Mouse (Mus musculus) embryonic facial prominence, embryonic 15.5 days (tissue): Measurements from ENCODE around the gene Slc6a5. TPM values are rescaled to one million over a fixed set of nuclear protein-coding genes. Genes with fewer than 3 reads are reported as not detected.

Source experiments
- ATAC-seq: fragments of 200-750 bp; cut with Nextera tagmentation; 2 replicates; pipeline ENCODE4 v1.8.0; 2017; ENCODE audit warnings: low read depth, moderate TSS enrichment; ENCODE audit not compliant: insufficient number of reproducible peaks, low FRiP score, low TSS enrichment
- H3K27ac ChIP-seq: fragments of 300-500 bp; sonication (generic); replicated peaks from 2 replicates; pipeline ENCODE4 v1.5.1; 2015; ENCODE audit warnings: mild to moderate bottlenecking, inconsistent platforms
- H3K27me3 ChIP-seq: fragments of 300-500 bp; sonication (generic); 2 replicates; pipeline ENCODE4 v1.6.1; 2015; ENCODE audit warnings: inconsistent platforms
- H3K36me3 ChIP-seq: fragments of 300-500 bp; sonication (generic); 2 replicates; pipeline ENCODE4 v1.6.1; 2015; ENCODE audit warnings: mild to moderate bottlenecking, inconsistent platforms
- H3K4me1 ChIP-seq: fragments of 300-500 bp; sonication (generic); 2 replicates; pipeline ENCODE4 v1.6.1; 2015; ENCODE audit warnings: inconsistent platforms
- H3K4me2 ChIP-seq: fragments of 300-500 bp; sonication (generic); replicated peaks from 2 replicates; pipeline ENCODE4 v1.6.1; 2015; ENCODE audit warnings: mild to moderate bottlenecking, inconsistent platforms
- H3K4me3 ChIP-seq: fragments of 300-500 bp; sonication (generic); replicated peaks from 2 replicates; pipeline ENCODE4 v1.5.1; 2015; ENCODE audit warnings: mild to moderate bottlenecking, inconsistent platforms
- H3K9ac ChIP-seq: fragments of 300-500 bp; sonication (generic); 2 replicates; pipeline ENCODE4 v1.6.1; 2015; ENCODE audit warnings: inconsistent platforms
- H3K9me3 ChIP-seq: fragments of 300-500 bp; sonication (generic); replicated peaks from 2 replicates; pipeline ENCODE4 v1.6.1; 2016; ENCODE audit warnings: inconsistent platforms
- WGBS: fragments of 180-500 bp; shearing (Covaris S2); methylation state at CpG from one replicate; pipeline ENCODE4 v1.1.7; 2015; 5-methylcytosine and 5-hydroxymethylcytosine counted together
- polyA plus RNA-seq: library from polyadenylated mRNA; unstranded; fragments of >200 nt; fragmentation: Nextera tagmentation; extraction: Ambion mirVana; gene quantifications from 2 replicates; pipeline ENCODE4 v1.2.1, GENCODE M21; 2015

The Slc6a5 gene
- polyA plus RNA-seq, result not detected in 2 replicates

- no peak for ATAC-seq
- H3K4me3 ChIP-seq, result no peak within 1 kb of the TSS
- H3K27me3 ChIP-seq, result peaks cover 99% of the 10 kb centered on the region
- H3K4me1 ChIP-seq, result peaks cover 7% of the 10 kb centered on the region; the same call in 1 of the 2 replicates
- H3K27ac ChIP-seq, result no peak within 1 kb of the TSS
- no peak within 1 kb of the TSS for H3K4me2 ChIP-seq
- H3K9ac ChIP-seq, result no peak within 1 kb of the TSS
- 1% methylated on average over 15 of the region's 15 CpGs for WGBS
- H3K9me3 ChIP-seq, result no peaks in the 10 kb centered on the region
- no peaks in the 10 kb centered on the region for H3K36me3 ChIP-seq
These were observed at the start of gene Slc6a5 for GRCm38 (mm10) chr7:49909850-49910249. TSS of gene Slc6a5 (plus strand) at chr7:49910146.

- Histone ChIP-seq H3K27ac (no peak overlapping the region), H3K9ac (no peak overlapping the region), H3K4me1 (no peaks in the 10 kb centered on the region), H3K4me3 (no peak overlapping the region), H3K36me3 (peaks cover 17% of the 10 kb centered on the region; the same call in 1 of the 2 replicates), H3K4me2 (no peak overlapping the region), H3K9me3 (no peaks in the 10 kb centered on the region), H3K27me3 (no peaks in the 10 kb centered on the region)
- 78% methylated on average over 2 of the region's 2 CpGs for WGBS
- ATAC-seq, result no peak
These were observed 48.8 kb upstream of the Slc6a5 start for GRCm38 (mm10) chr7:49861196-49861595.

GRCm38 (mm10) chr7:49863753-49864152 lies 46.2 kb upstream of the Slc6a5 start:
- Histone ChIP-seq H3K36me3 (0 out of 2 replicates have a peak, but pooled peaks cover 6% of the 10 kb centered on the region), H3K4me1 (no peaks in the 10 kb centered on the region), H3K4me2 (no peak overlapping the region), H3K4me3 (no peak overlapping the region), H3K9ac (no peak overlapping the region), H3K27ac (no peak overlapping the region), H3K27me3 (no peaks in the 10 kb centered on the region), H3K9me3 (no peaks in the 10 kb centered on the region)
- WGBS, result 65% methylated on average over 3 of the region's 3 CpGs
- ATAC-seq, result no peak

- no peak for ATAC-seq
- Histone ChIP-seq H3K9me3 (no peaks in the 10 kb centered on the region), H3K9ac (no peak overlapping the region), H3K4me2 (no peak overlapping the region), H3K4me3 (no peak overlapping the region), H3K36me3 (no peaks in the 10 kb centered on the region), H3K27me3 (no peaks in the 10 kb centered on the region), H3K4me1 (no peaks in the 10 kb centered on the region), H3K27ac (no peak overlapping the region)
- WGBS, result 70% methylated on average over 5 of the region's 5 CpGs
These were observed 40.3 kb upstream of the Slc6a5 start for GRCm38 (mm10) chr7:49869656-49870055.

GRCm38 (mm10) chr7:49870276-49870675 lies 39.7 kb upstream of the Slc6a5 start:
- Histone ChIP-seq H3K4me3 (no peak overlapping the region), H3K36me3 (no peaks in the 10 kb centered on the region), H3K4me2 (no peak overlapping the region), H3K4me1 (no peaks in the 10 kb centered on the region), H3K9ac (no peak overlapping the region), H3K27ac (no peak overlapping the region), H3K27me3 (no peaks in the 10 kb centered on the region), H3K9me3 (no peaks in the 10 kb centered on the region)
- 69% methylated on average over 3 of the region's 3 CpGs for WGBS
- ATAC-seq, result no peak

- Histone ChIP-seq H3K4me2 (no peak overlapping the region), H3K4me3 (no peak overlapping the region), H3K9ac (no peak overlapping the region), H3K9me3 (no peaks in the 10 kb centered on the region), H3K27me3 (no peaks in the 10 kb centered on the region), H3K36me3 (no peaks in the 10 kb centered on the region), H3K4me1 (no peaks in the 10 kb centered on the region), H3K27ac (no peak overlapping the region)
- 76% methylated on average over 5 of the region's 5 CpGs for WGBS
- no peak for ATAC-seq
These were observed 32.6 kb upstream of the Slc6a5 start for GRCm38 (mm10) chr7:49877307-49877706.

GRCm38 (mm10) chr7:49879051-49879450 lies 30.9 kb upstream of the Slc6a5 start:
- no peak overlapping the region for H3K4me2 ChIP-seq

GRCm38 (mm10) chr7:49879998-49880707 lies 29.8 kb upstream of the Slc6a5 start:
- Histone ChIP-seq H3K9ac (no peak overlapping the region), H3K4me3 (no peak overlapping the region), H3K9me3 (no peaks in the 10 kb centered on the region), H3K36me3 (no peaks in the 10 kb centered on the region), H3K27ac (no peak overlapping the region), H3K27me3 (no peaks in the 10 kb centered on the region), H3K4me2 (no peak overlapping the region), H3K4me1 (peaks cover 5% of the 10 kb centered on the region; the same call in 1 of the 2 replicates)
- no peak for ATAC-seq
- 75% methylated on average over 8 of the region's 8 CpGs for WGBS

More at GRCm38 (mm10) chr7:49879051-49879450, 30.9 kb upstream of the Slc6a5 start:
- Histone ChIP-seq H3K4me3 (no peak overlapping the region), H3K9me3 (no peaks in the 10 kb centered on the region), H3K36me3 (no peaks in the 10 kb centered on the region), H3K9ac (no peak overlapping the region), H3K27ac (no peak overlapping the region), H3K27me3 (no peaks in the 10 kb centered on the region), H3K4me1 (peaks cover 5% of the 10 kb centered on the region; the same call in 1 of the 2 replicates)
- 71% methylated on average over 13 of the region's 13 CpGs for WGBS
- ATAC-seq, result no peak

- H3K4me2 ChIP-seq, result no peak overlapping the region
- no peaks in the 10 kb centered on the region for H3K27me3 ChIP-seq
- peaks cover 5% of the 10 kb centered on the region; the same call in 1 of the 2 replicates for H3K4me1 ChIP-seq
- H3K9ac ChIP-seq, result no peak overlapping the region
- no peak overlapping the region for H3K27ac ChIP-seq
- H3K4me3 ChIP-seq, result no peak overlapping the region
- ATAC-seq, result no peak
- WGBS, result 8% methylated on average over 4 of the region's 4 CpGs
- H3K9me3 ChIP-seq, result no peaks in the 10 kb centered on the region
- H3K36me3 ChIP-seq, result no peaks in the 10 kb centered on the region
These were observed 27.7 kb upstream of the Slc6a5 start for GRCm38 (mm10) chr7:49882288-49882687.

- no peaks in the 10 kb centered on the region for H3K27me3 ChIP-seq
- no peaks in the 10 kb centered on the region for H3K9me3 ChIP-seq
- no peak overlapping the region for H3K9ac ChIP-seq
- H3K27ac ChIP-seq, result no peak overlapping the region
- no peak overlapping the region for H3K4me2 ChIP-seq
- H3K36me3 ChIP-seq, result no peaks in the 10 kb centered on the region
- no peak for ATAC-seq
- WGBS, result 17% methylated on average over 16 of the region's 16 CpGs
- no peak overlapping the region for H3K4me3 ChIP-seq
- peaks cover 5% of the 10 kb centered on the region; the same call in 1 of the 2 replicates for H3K4me1 ChIP-seq
These were observed 27.1 kb upstream of the Slc6a5 start for GRCm38 (mm10) chr7:49882694-49883389.

- no peak overlapping the region for H3K4me3 ChIP-seq
- WGBS, result 66% methylated on average over 2 of the region's 2 CpGs
- H3K9ac ChIP-seq, result no peak overlapping the region
- no peaks in the 10 kb centered on the region for H3K27me3 ChIP-seq
- H3K36me3 ChIP-seq, result no peaks in the 10 kb centered on the region
- no peak for ATAC-seq
- H3K9me3 ChIP-seq, result no peaks in the 10 kb centered on the region
- no peak overlapping the region for H3K27ac ChIP-seq
- H3K4me1 ChIP-seq, result peaks cover 2% of the 10 kb centered on the region; the same call in 1 of the 2 replicates
- no peak overlapping the region for H3K4me2 ChIP-seq
These were observed 22.1 kb upstream of the Slc6a5 start for GRCm38 (mm10) chr7:49887776-49888390.
